In the genomic region with DNA sequence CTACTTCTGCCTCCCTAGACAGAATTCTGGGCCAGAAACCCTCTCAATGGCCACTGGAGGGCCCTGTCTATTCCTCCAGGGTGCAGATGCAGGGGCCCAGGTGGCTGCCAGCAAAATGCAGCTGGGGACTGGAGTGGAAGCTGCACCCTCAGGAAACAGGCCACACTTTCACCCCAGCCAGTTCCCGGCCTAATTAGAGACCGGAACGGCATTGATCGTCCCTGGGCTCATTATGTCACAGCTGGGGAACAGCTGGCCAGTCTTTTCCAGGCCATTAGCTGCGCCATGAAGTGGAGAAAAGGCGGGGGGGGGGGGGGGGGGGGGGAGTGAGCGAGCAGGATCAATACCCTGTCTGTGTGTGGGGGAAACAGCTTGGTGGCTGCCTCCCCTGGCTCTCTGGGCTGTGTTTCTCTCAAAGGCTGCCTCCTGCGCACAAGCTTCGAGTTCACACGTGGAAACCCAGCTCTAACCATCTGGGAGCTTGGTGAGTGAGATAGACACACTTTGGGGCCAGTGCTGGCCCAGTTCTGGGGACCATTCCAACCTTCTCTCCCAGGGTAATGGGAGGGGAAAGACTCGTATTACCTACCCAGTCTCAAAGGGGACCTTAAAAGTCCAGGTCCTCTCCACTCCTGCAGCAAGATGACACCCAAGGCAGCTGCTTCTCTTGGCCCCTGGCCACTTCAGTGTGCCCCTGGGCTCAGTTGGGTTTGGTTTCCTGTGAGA, we compare ENCODE assay signal across 9 mouse cellular contexts. TPM values are rescaled to one million over a fixed set of nuclear protein-coding genes. Genes with fewer than 3 reads are reported as not detected.
A peak's percentile ranks its signal among the peaks of the same experiment; 100 is the strongest.
DNase-seq lines count a peak whose midpoint lies in the region; ATAC-seq lines count a peak whose summit lies in the region.
"Had no signal": no experiment of that assay in that cellular context is flagged by ENCODE, and none has a peak within 500 bp of the region (broad histone marks: within the 10 kb centered on the region; RNA-seq: fewer than 3 reads in every experiment).

No protein-coding gene starts in this region.

- H3K4me1 ChIP-seq in lung, embryonic 16.5 days (replicated peaks; ENCODE audit: control insufficient read depth, insufficient read depth, low read length), result peaks cover 3% of the 10 kb centered on the region; the same call in 1 of the 2 replicates

- 28% methylated on average over 10 of the region's 11 CpGs for WGBS in lung, embryonic 16.5 days

- no peak overlapping the region for H3K27ac ChIP-seq in lung, embryonic 16.5 days (ENCODE audit: low read length)

- peak; percentile 38 for DNase-seq in adrenal gland, postnatal 10 days
- no peak for DNase-seq in adrenal gland, adult 8-10 months
- peak; percentile 83 for DNase-seq in embryo, embryonic 10.5 days (ENCODE audit: low spot score)
- DNase-seq in gastrocnemius, postnatal 25 days, result peak; percentile 77
- peak; percentile 34 to 45 for DNase-seq in kidney, adult 8-10 months
- peak; percentile 55 for DNase-seq in right cerebral cortex, postnatal 14 days
- no peak for DNase-seq in adrenal gland, adult 2 months

- H3K4me3 ChIP-seq in lung, embryonic 16.5 days (ENCODE audit: low read length), result no peak overlapping the region
- H3K4me3 ChIP-seq: megakaryocyte, embryonic 14.5 days had no signal

- peaks cover 2% of the 10 kb centered on the region for H3K27me3 ChIP-seq in lung, embryonic 16.5 days (ENCODE audit: control insufficient read depth, insufficient read depth, low read depth, low read length)

- ATAC-seq in lung, embryonic 16.5 days (ENCODE audit: low read depth), result peak; percentile 75

- H3K4me2 ChIP-seq in lung, embryonic 16.5 days (ENCODE audit: low read depth, low read length), result no peak overlapping the region

- H3K9me3 ChIP-seq in lung, embryonic 16.5 days (ENCODE audit: control insufficient read depth, low read length), result no peaks in the 10 kb centered on the region
- H3K9me3 ChIP-seq: megakaryocyte, embryonic 14.5 days had no signal

- H3K9ac ChIP-seq in lung, embryonic 16.5 days (ENCODE audit: low read length), result no peak overlapping the region

- H3K36me3 ChIP-seq in lung, embryonic 16.5 days (ENCODE audit: control insufficient read depth, insufficient read depth, low read length), result no peaks in the 10 kb centered on the region

RNA-seq across cellular contexts. Expression of a gene that starts 12.0 kb away (rescaled TPM):
- total RNA-seq in adrenal gland, postnatal 10 days (2021), result under 1 TPM; 0.15 to 0.48 TPM
- 1 to 10 TPM in 1 of 4 experiments, under 1 TPM in 3; 0.31 to 1.1 (median 0.71) TPM for total RNA-seq in adrenal gland, adult 8-10 months (2022)
- total RNA-seq in gastrocnemius, postnatal 25 days (2021), result not detected
- 0.04 TPM in 1 of 2 replicates, not detected in the other for polyA plus RNA-seq in lung, embryonic 16.5 days (2015; fragmentation: Nextera tagmentation; extraction: Ambion mirVana)
- total RNA-seq in adrenal gland, adult 2 months (2021), result under 1 TPM; 0.20 to 0.48 TPM
- 0.12 and 0.20 TPM in 2 replicates for polyA plus RNA-seq in adrenal gland, adult 2 months (2012; rRNA removed)

RNA-seq across cellular contexts. Expression of a gene that starts 19.5 kb away (rescaled TPM):
- total RNA-seq in adrenal gland, postnatal 10 days (2021), result 10 to 100 TPM; 13.1 to 18.4 TPM
- 10 to 100 TPM; 24.4 to 36.9 (median 31.6) TPM for total RNA-seq in adrenal gland, adult 8-10 months (2022)
- 10 to 100 TPM; 21.3 to 23.3 TPM for total RNA-seq in gastrocnemius, postnatal 25 days (2021)
- 2.3 and 2.4 TPM in 2 replicates for polyA plus RNA-seq in lung, embryonic 16.5 days (2015; fragmentation: Nextera tagmentation; extraction: Ambion mirVana)
- 10 to 100 TPM; 21.4 to 27.8 TPM for total RNA-seq in adrenal gland, adult 2 months (2021)
- 57.6 and 62.3 TPM in 2 replicates for polyA plus RNA-seq in adrenal gland, adult 2 months (2012; rRNA removed)

RNA-seq across cellular contexts. Expression of a gene that starts 20.7 kb away (rescaled TPM):
- 100 to 1,000 TPM; 101 to 113 TPM for total RNA-seq in adrenal gland, postnatal 10 days (2021)
- total RNA-seq in adrenal gland, adult 8-10 months (2022), result 100 to 1,000 TPM; 137 to 154 (median 149) TPM
- 10 to 100 TPM; 11.4 to 11.7 TPM for total RNA-seq in gastrocnemius, postnatal 25 days (2021)
- polyA plus RNA-seq in lung, embryonic 16.5 days (2015; fragmentation: Nextera tagmentation; extraction: Ambion mirVana), result 151 and 162 TPM in 2 replicates
- 100 to 1,000 TPM; 117 to 136 TPM for total RNA-seq in adrenal gland, adult 2 months (2021)
- 13.8 and 14.0 TPM in 2 replicates for polyA plus RNA-seq in adrenal gland, adult 2 months (2012; rRNA removed)

RNA-seq across cellular contexts. Expression of a gene that starts 34.4 kb away (rescaled TPM):
- total RNA-seq in adrenal gland, postnatal 10 days (2021), result 1 to 10 TPM; 6.6 to 6.9 TPM
- total RNA-seq in adrenal gland, adult 8-10 months (2022), result 10 to 100 TPM in 2 of 4 experiments, 1 to 10 TPM in 2; 9.3 to 14.7 (median 11.7) TPM
- 1 to 10 TPM; 2.7 TPM for total RNA-seq in gastrocnemius, postnatal 25 days (2021)
- 3.1 and 3.4 TPM in 2 replicates for polyA plus RNA-seq in lung, embryonic 16.5 days (2015; fragmentation: Nextera tagmentation; extraction: Ambion mirVana)
- 1 to 10 TPM; 6.4 to 7.9 TPM for total RNA-seq in adrenal gland, adult 2 months (2021)
- 6.9 and 8.1 TPM in 2 replicates for polyA plus RNA-seq in adrenal gland, adult 2 months (2012; rRNA removed)

RNA-seq across cellular contexts. Expression of a gene that starts 44.1 kb away (rescaled TPM):
- 10 to 100 TPM in 1 of 2 experiments, 1 to 10 TPM in 1; 7.6 to 10.1 TPM for total RNA-seq in adrenal gland, postnatal 10 days (2021)
- total RNA-seq in adrenal gland, adult 8-10 months (2022), result 10 to 100 TPM in 3 of 4 experiments, 1 to 10 TPM in 1; 8.2 to 23.1 (median 15.0) TPM
- 1 to 10 TPM; 6.1 to 6.5 TPM for total RNA-seq in gastrocnemius, postnatal 25 days (2021)
- polyA plus RNA-seq in lung, embryonic 16.5 days (2015; fragmentation: Nextera tagmentation; extraction: Ambion mirVana), result 12.9 and 13.4 TPM in 2 replicates
- 1 to 10 TPM; 9.1 to 9.4 TPM for total RNA-seq in adrenal gland, adult 2 months (2021)
- polyA plus RNA-seq in adrenal gland, adult 2 months (2012; rRNA removed), result 11.8 and 13.5 TPM in 2 replicates

Comparison
In these comparisons a context has a peak if more than half of its experiments do, and no peak if none do; other contexts are left out.
1. DNase-seq: peak in adrenal gland, postnatal 10 days (single experiment), embryo, embryonic 10.5 days (single experiment), gastrocnemius, postnatal 25 days (single experiment), kidney, adult 8-10 months (2 of 2) and right cerebral cortex, postnatal 14 days (single experiment); none in adrenal gland, adult 8-10 months (single experiment) and adrenal gland, adult 2 months (single experiment).
2. RNA of a gene that starts 20.7 kb away (total RNA-seq): 137 to 154 TPM in adrenal gland, adult 8-10 months, 117 to 136 TPM in adrenal gland, adult 2 months and 101 to 113 TPM in adrenal gland, postnatal 10 days; 11.4 to 11.7 TPM in gastrocnemius, postnatal 25 days; every median in the first group is over 4 times any median in the second.